Mouse (Mus musculus) C2C12 (cell line): Measurements from ENCODE around the gene 1700016D06Rik. TPM values are rescaled to one million over a fixed set of nuclear protein-coding genes. Genes with fewer than 3 reads are reported as not detected.

ENCODE experiments used
- H3K27me3 ChIP-seq: one replicate; pipeline ENCODE4 v1.6.1; 2011; ENCODE audit not compliant: control insufficient read depth, insufficient read depth, insufficient read length
- H3K36me3 ChIP-seq: one replicate; pipeline ENCODE4 v1.6.1; 2011; ENCODE audit not compliant: control insufficient read depth, insufficient read depth
- H3K4me3 ChIP-seq: one replicate; pipeline ENCODE4 v1.5.1; 2011; ENCODE audit warnings: mild to moderate bottlenecking, control low read depth; ENCODE audit not compliant: poor library complexity, insufficient read depth, severe bottlenecking
- H3K79me2 ChIP-seq: one replicate; pipeline ENCODE4 v1.6.1; 2011; ENCODE audit not compliant: control insufficient read depth, insufficient read depth
- H3K79me3 ChIP-seq: one replicate; pipeline ENCODE4 v1.6.1; 2011; ENCODE audit warnings: low read depth, control low read depth
- H3ac ChIP-seq: one replicate; pipeline ENCODE3; 2011; ENCODE audit warnings: low read depth; ENCODE audit not compliant: control insufficient read depth, insufficient read length
- CEBPB ChIP-seq: IDR thresholded peaks from one replicate; pipeline ENCODE4 v1.6.1; 2011; ENCODE audit warnings: low read depth, mild to moderate bottlenecking, control low read depth, moderate library complexity
- CTCF ChIP-seq: IDR thresholded peaks from one replicate; pipeline ENCODE4 v1.5.1; 2011; ENCODE audit not compliant: control insufficient read depth, insufficient read depth, insufficient read length
- FOSL1 ChIP-seq: IDR thresholded peaks from one replicate; pipeline ENCODE4 v1.8.0; 2011; ENCODE audit warnings: mild to moderate bottlenecking, low read length; ENCODE audit not compliant: poor library complexity, insufficient read depth, severe bottlenecking
- MAX ChIP-seq: IDR thresholded peaks from one replicate; pipeline ENCODE4 v1.6.1; 2011; ENCODE audit warnings: mild to moderate bottlenecking, control low read depth
- MYOD1 ChIP-seq: IDR thresholded peaks from one replicate; pipeline ENCODE4 v1.6.1; 2011; ENCODE audit warnings: low read depth; ENCODE audit not compliant: control insufficient read depth, insufficient read length
- MYOG ChIP-seq: IDR thresholded peaks from one replicate; pipeline ENCODE4 v1.6.1; 2011; ENCODE audit not compliant: control insufficient read depth, insufficient read length; ENCODE audit errors: extremely low read depth
- USF1 ChIP-seq: IDR thresholded peaks from one replicate; pipeline ENCODE4 v1.6.1; 2011; ENCODE audit warnings: low read depth, mild to moderate bottlenecking, control low read depth, moderate library complexity
- long read RNA-seq, 2 experiments: library from polyadenylated mRNA; unstranded; transcript quantifications; one replicate each; pipeline ENCODE4 v2.0.0; 2019 to 2020
- polyA plus RNA-seq: library from polyadenylated mRNA; unstranded; fragments of >200 nt; fragmentation: generic; extraction: Trizol; gene quantifications from one replicate; pipeline ENCODE4 v1.2.1, GENCODE M21; 2012; ENCODE audit warnings: missing spikeins

Gene 1700016D06Rik
- not detected for polyA plus RNA-seq
- long read RNA-seq, experiment 1 = 0 reads
- long read RNA-seq, experiment 2 = 0 reads

DNA sequence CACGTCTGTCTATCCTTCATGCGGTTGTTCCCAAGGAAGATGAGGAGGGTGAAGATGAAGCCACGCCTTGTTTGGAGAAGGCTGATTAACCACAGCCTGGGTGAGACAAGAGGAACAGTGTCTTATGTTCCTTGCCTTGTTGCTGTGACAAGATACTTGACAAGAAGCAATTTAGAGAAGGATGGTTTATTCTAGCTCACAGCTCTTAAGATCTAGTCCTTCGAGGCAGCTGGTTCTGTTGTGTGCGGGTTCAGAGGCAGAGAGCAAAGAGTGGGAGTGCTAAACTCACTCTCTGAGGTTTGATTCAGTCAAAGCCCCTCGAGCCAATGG is at the start of gene 1700016D06Rik:
Gene 1700016D06Rik (minus strand): TSS at position 31 of the 330 bp plus-strand sequence.
- Histone ChIP-seq H3K27me3 (peaks cover 23% of the 10 kb centered on the region), H3K36me3 (no peaks in the 10 kb centered on the region), H3K79me3 (no peaks in the 10 kb centered on the region), H3ac (no peak within 1 kb of the TSS), H3K4me3 (no peak within 1 kb of the TSS), H3K79me2 (no peaks in the 10 kb centered on the region)
- TF ChIP-seq CTCF (no peak), MYOG (no peak), USF1 (no peak), MYOD1 (no peak), CEBPB (no peak), MAX (no peak), FOSL1 (no peak)

DNA sequence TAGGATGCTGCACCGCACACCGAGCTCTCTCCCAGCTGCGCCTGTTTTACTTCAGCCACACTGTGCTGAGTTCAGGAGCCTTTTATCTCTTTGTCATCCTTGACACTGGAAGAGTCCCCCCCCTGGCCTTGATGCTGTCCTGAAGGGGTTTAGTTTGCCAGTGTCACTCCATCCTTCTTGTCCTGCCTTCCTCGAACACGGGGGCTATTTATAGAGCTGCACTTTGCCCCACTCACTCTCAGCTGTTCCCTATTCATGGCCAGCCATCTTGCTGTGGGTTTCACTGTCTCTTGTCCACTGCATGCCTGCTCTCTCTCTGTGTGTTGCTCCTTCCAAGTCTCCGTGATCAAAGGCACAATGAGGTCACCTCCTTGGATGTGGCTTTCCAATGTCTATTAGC is 48.6 kb upstream of the 1700016D06Rik start:
- no peak for TF ChIP-seq USF1
- no peak for TF ChIP-seq MYOD1
- TF ChIP-seq FOSL1 = no peak

DNA sequence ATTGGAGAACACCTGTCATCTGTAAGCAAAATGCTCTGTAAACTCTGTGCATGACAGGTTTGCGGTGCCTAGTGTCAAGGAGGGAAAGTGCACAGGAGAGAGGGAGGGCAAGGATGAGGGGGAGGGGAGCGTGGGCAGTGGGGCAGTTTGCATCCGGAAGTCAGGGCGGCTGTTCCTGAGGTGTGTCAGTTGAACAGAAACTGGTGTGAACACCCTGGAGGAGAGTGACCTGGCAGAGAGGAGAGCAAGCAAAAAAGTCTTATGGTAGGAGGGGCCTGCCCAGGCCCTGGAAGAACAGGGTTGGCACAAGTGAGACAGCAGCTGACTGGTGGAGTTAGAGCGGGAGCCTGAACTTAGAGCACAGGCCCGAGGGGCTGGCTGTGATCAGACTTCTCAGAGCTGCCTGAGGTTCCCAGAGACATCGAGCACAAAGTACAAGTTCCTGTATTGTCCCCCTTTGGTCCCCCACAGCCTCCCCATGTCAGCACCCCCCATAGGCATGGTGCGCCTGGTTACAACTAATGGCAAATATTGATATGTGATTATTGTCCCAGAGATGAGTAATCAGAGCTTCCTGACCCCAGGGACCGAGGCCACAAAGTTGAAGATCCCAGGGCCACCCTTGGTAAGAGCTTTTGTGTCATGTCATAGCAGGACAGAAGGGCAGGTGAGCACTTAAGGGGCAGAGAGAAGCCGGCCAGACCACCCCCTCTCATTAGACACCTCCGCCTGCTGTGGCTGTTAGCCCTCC is 46.2 kb upstream of the 1700016D06Rik start:
- H3K4me3 ChIP-seq = no peak overlapping the region
- H3K79me3 ChIP-seq = no peaks in the 10 kb centered on the region
- no peaks in the 10 kb centered on the region for H3K79me2 ChIP-seq
- no peaks in the 10 kb centered on the region for H3K36me3 ChIP-seq
- TF ChIP-seq USF1 (no peak), CTCF (no peak), FOSL1 (no peak), MYOG (no peak), CEBPB (no peak), MYOD1 (no peak), MAX (no peak)
- no peak overlapping the region for H3ac ChIP-seq
- peaks cover 66% of the 10 kb centered on the region for H3K27me3 ChIP-seq

More for the DNA sequence above, 48.6 kb upstream of the 1700016D06Rik start:
- H3ac ChIP-seq = no peak overlapping the region
- peaks cover 60% of the 10 kb centered on the region for H3K27me3 ChIP-seq
- no peaks in the 10 kb centered on the region for H3K79me3 ChIP-seq
- H3K79me2 ChIP-seq = no peaks in the 10 kb centered on the region
- no peak overlapping the region for H3K4me3 ChIP-seq
- H3K36me3 ChIP-seq = no peaks in the 10 kb centered on the region

DNA sequence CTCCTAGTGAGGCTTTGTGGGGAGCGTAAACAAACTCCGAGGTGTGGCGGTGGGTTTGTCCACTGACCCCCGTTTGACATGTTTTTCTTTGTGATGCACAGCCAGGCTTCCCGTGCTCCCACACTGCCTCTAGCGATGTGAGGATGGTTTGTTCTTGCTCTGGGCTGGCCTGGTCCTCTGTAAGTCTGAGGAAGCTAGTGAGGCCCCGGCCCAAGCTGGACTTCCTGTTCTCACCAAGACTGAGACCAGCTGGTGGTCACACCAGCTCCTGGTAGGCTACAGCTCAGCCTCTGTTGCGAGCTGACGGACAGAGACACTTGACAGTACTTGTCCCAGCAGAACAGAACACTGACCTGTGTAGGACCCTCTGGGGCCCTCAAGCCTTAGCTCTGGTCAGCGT is 42.7 kb upstream of the 1700016D06Rik start:
- H3K4me3 ChIP-seq = no peak overlapping the region
- H3K36me3 ChIP-seq = no peaks in the 10 kb centered on the region
- TF ChIP-seq CEBPB (no peak), MAX (no peak), MYOG (no peak), CTCF (no peak), MYOD1 (no peak), FOSL1 (no peak), USF1 (no peak)
- no peaks in the 10 kb centered on the region for H3K79me3 ChIP-seq
- no peak overlapping the region for H3ac ChIP-seq
- H3K79me2 ChIP-seq = no peaks in the 10 kb centered on the region
- H3K27me3 ChIP-seq = peaks cover 72% of the 10 kb centered on the region

DNA sequence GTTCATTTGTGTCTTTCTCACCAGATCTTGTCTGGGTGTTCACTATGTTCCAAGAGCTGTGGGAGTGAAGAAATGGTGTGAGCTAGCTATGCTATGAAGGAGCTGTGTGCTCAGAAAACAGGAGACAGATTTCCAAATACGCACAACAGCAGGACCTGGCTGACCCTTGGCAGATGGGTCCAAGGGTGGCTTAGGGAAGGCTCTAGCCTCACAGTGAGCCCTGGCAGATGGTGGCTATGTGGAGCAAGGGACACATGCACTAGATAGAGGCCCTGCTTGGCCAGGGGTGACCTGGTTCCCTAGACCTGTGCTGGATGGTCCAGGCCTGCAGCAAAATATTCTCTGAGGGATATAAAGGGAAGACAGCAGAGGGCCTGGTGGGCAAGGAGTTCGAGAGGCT is 40.0 kb upstream of the 1700016D06Rik start:
- no peak overlapping the region for H3ac ChIP-seq
- H3K79me3 ChIP-seq = no peaks in the 10 kb centered on the region
- no peaks in the 10 kb centered on the region for H3K36me3 ChIP-seq
- peaks cover 76% of the 10 kb centered on the region for H3K27me3 ChIP-seq
- no peak overlapping the region for H3K4me3 ChIP-seq
- no peak for TF ChIP-seq MAX
- TF ChIP-seq USF1 = no peak
- no peak for TF ChIP-seq MYOD1
- TF ChIP-seq FOSL1 = no peak
- TF ChIP-seq CTCF = no peak
- TF ChIP-seq CEBPB = no peak
- no peak for TF ChIP-seq MYOG
- H3K79me2 ChIP-seq = no peaks in the 10 kb centered on the region

DNA sequence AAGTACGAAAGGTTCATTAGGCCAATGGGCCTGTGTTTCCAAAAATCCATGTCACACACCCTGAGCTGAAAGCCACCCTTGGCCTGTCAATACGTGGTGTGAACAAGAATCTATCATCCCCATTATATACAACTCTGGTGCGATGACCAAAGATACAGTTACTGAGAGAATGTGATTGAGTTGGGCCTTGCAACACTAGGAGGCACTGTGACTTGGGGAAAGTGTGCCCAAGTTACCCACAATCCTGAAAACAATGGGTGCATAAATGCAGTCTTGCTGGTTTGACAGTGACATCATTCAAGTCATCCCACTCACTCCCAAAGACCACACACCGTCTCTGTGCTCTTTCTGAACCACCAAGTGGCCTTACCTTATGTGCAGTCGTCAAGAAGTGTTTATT is 38.2 kb upstream of the 1700016D06Rik start:
- no peak overlapping the region for H3ac ChIP-seq
- H3K79me2 ChIP-seq = no peaks in the 10 kb centered on the region
- H3K36me3 ChIP-seq = no peaks in the 10 kb centered on the region
- H3K79me3 ChIP-seq = no peaks in the 10 kb centered on the region
- TF ChIP-seq MYOD1 = no peak
- no peak for TF ChIP-seq USF1
- no peak for TF ChIP-seq FOSL1
- TF ChIP-seq MAX = no peak
- TF ChIP-seq MYOG = no peak
- no peak for TF ChIP-seq CTCF
- no peak for TF ChIP-seq CEBPB
- peaks cover 81% of the 10 kb centered on the region for H3K27me3 ChIP-seq
- H3K4me3 ChIP-seq = no peak overlapping the region
